Mouse (Mus musculus): Measurements from ENCODE around the gene Mrln.

GRCm38 (mm10) chr10:70186136-70186535, 18.3 kb upstream of the Mrln start:
- TF ChIP-seq CTCF (IDR thresholded peaks at IDR 0.05; ENCODE audit: borderline replicate concordance, extremely low read depth, insufficient read depth, insufficient read length) (peak; percentile 68), POLR2A (IDR thresholded peaks at IDR 0.05; ENCODE audit: borderline replicate concordance, extremely low read depth, insufficient read depth, insufficient read length, poor library complexity, severe bottlenecking) (no peak)
